Mouse (Mus musculus): Measurements from ENCODE around the gene Cabp1. TPM values are rescaled to one million over a fixed set of nuclear protein-coding genes. Genes with fewer than 3 reads are reported as not detected.
"Not testable (repeated sequence)": the region's sequence is repeated elsewhere in the genome, so short reads cannot be mapped to it uniquely, and the experiment has no call there.

The Cabp1 gene
- total RNA-seq, 4 experiments from 2014 or later, result 228 to 252 (median 243) TPM

GRCm38 (mm10) chr5:115152132-115152956 lies 41.8 kb downstream of the Cabp1 start:
- no peak for DNase-seq (ENCODE audit: low spot score in 2 of 2)

GRCm38 (mm10) chr5:115151457-115151856 lies 42.7 kb downstream of the Cabp1 start:
- DNase-seq (ENCODE audit: low spot score in 2 of 2), result no peak

GRCm38 (mm10) chr5:115150991-115151390 lies 43.2 kb downstream of the Cabp1 start:
- DNase-seq (ENCODE audit: low spot score in 2 of 2), result no peak

- DNase-seq (ENCODE audit: low spot score in 2 of 2), result no peak
Observed at GRCm38 (mm10) chr5:115149675-115150459, 44.3 kb downstream of the Cabp1 start.

GRCm38 (mm10) chr5:115148872-115149271 lies 45.3 kb downstream of the Cabp1 start:
- not testable (repeated sequence) for DNase-seq (ENCODE audit: low spot score in 2 of 2)

GRCm38 (mm10) chr5:115148378-115148777 lies 45.8 kb downstream of the Cabp1 start:
- DNase-seq (ENCODE audit: low spot score in 2 of 2), result no peak

- DNase-seq (ENCODE audit: low spot score in 2 of 2), result no peak
Observed at GRCm38 (mm10) chr5:115147388-115147787, 46.8 kb downstream of the Cabp1 start.

- DNase-seq (ENCODE audit: low spot score in 2 of 2), result no peak
Observed at GRCm38 (mm10) chr5:115146747-115147130, 47.4 kb downstream of the Cabp1 start.

- no peak for DNase-seq (ENCODE audit: low spot score in 2 of 2)
Observed at GRCm38 (mm10) chr5:115145976-115146746, 48.0 kb downstream of the Cabp1 start.

- no peak for DNase-seq (ENCODE audit: low spot score in 2 of 2)
Observed at GRCm38 (mm10) chr5:115145253-115145968, 48.8 kb downstream of the Cabp1 start.

GRCm38 (mm10) chr5:115144471-115144870 lies 49.7 kb downstream of the Cabp1 start:
- no peak for DNase-seq (ENCODE audit: low spot score in 2 of 2)

GRCm38 (mm10) chr5:115143552-115143951 lies 50.6 kb downstream of the Cabp1 start:
- DNase-seq (ENCODE audit: low spot score in 2 of 2), result no peak

- DNase-seq (ENCODE audit: low spot score in 2 of 2), result no peak
Observed at GRCm38 (mm10) chr5:115142166-115142697, 51.9 kb downstream of the Cabp1 start.

- no peak for DNase-seq (ENCODE audit: low spot score in 2 of 2)
Observed at GRCm38 (mm10) chr5:115140726-115141125, 53.5 kb downstream of the Cabp1 start.

GRCm38 (mm10) chr5:115139124-115139523 lies 55.1 kb downstream of the Cabp1 start:
- no peak for DNase-seq (ENCODE audit: low spot score in 2 of 2)

- DNase-seq (ENCODE audit: low spot score in 2 of 2), result peak; percentile 66 to 78
Observed at GRCm38 (mm10) chr5:115134234-115135165, 59.7 kb downstream of the Cabp1 start, which contains the start of gene Unc119b. Gene Unc119b (minus strand): TSS chr5:115134975.

- no peak for DNase-seq (ENCODE audit: low spot score in 2 of 2)
Observed at GRCm38 (mm10) chr5:115133358-115134066, 60.7 kb downstream of the Cabp1 start.

- DNase-seq (ENCODE audit: low spot score in 2 of 2), result no peak
Observed at GRCm38 (mm10) chr5:115132465-115132864, 61.7 kb downstream of the Cabp1 start.

- DNase-seq (ENCODE audit: low spot score in 2 of 2), result no peak
Observed at GRCm38 (mm10) chr5:115129328-115129727, 64.9 kb downstream of the Cabp1 start.

All from left cerebral cortex, adult 8-10 months (tissue).